Mouse (Mus musculus) left cerebral cortex, adult 9 months (tissue): ENCODE data around the gene Osbp2.

Experiments used
- DNase-seq, 2 experiments: peaks; one replicate each; pipeline ENCODE4 v3.0.0; 2022; ENCODE audit warnings: low spot score in 2 of 2

Osbp2 gene

GRCm38 (mm10) chr11:3823378-3823777 is 40.3 kb downstream of the Osbp2 start:
- peak in 1 of 2 experiments; percentile 27 for DNase-seq

GRCm38 (mm10) chr11:3817986-3818758 is 45.5 kb downstream of the Osbp2 start:
- DNase-seq = no peak

GRCm38 (mm10) chr11:3815951-3816350 is 47.8 kb downstream of the Osbp2 start:
- DNase-seq = no peak

GRCm38 (mm10) chr11:3813340-3813739 is 50.4 kb downstream of the Osbp2 start:
- DNase-seq = no peak

- DNase-seq = no peak
Measured at GRCm38 (mm10) chr11:3808162-3808561, 55.5 kb downstream of the Osbp2 start.

GRCm38 (mm10) chr11:3805362-3805761 is 58.3 kb downstream of the Osbp2 start:
- peak in 1 of 2 experiments; percentile 46 for DNase-seq

- DNase-seq = no peak
Measured at GRCm38 (mm10) chr11:3804639-3805038, 59.1 kb downstream of the Osbp2 start.

GRCm38 (mm10) chr11:3802057-3802456 is 61.6 kb downstream of the Osbp2 start:
- no peak for DNase-seq

GRCm38 (mm10) chr11:3797631-3798215 is 66.0 kb downstream of the Osbp2 start:
- DNase-seq = peak; percentile 58 to 77

- DNase-seq = no peak
Measured at GRCm38 (mm10) chr11:3790736-3791135, 73.0 kb downstream of the Osbp2 start.

- no peak for DNase-seq
Measured at GRCm38 (mm10) chr11:3789919-3790318, 73.8 kb downstream of the Osbp2 start.

- DNase-seq = peak in 1 of 2 experiments; percentile 93
Measured at GRCm38 (mm10) chr11:3786564-3786963, 77.1 kb downstream of the Osbp2 start.

GRCm38 (mm10) chr11:3775263-3775644 is 88.4 kb downstream of the Osbp2 start:
- no peak for DNase-seq

- DNase-seq = peak in 1 of 2 experiments; percentile 34
Measured at GRCm38 (mm10) chr11:3774463-3775262, 89.0 kb downstream of the Osbp2 start.

- DNase-seq = no peak
Measured at GRCm38 (mm10) chr11:3773782-3774462, 89.8 kb downstream of the Osbp2 start.

- no peak for DNase-seq
Measured at GRCm38 (mm10) chr11:3773136-3773535, 90.6 kb downstream of the Osbp2 start.

GRCm38 (mm10) chr11:3771348-3771747 is 92.4 kb downstream of the Osbp2 start:
- no peak for DNase-seq

GRCm38 (mm10) chr11:3767830-3768229 is 95.9 kb downstream of the Osbp2 start:
- DNase-seq = no peak

GRCm38 (mm10) chr11:3766964-3767363 is 96.7 kb downstream of the Osbp2 start:
- no peak for DNase-seq

- DNase-seq = no peak
Measured at GRCm38 (mm10) chr11:3764352-3764751, 99.4 kb downstream of the Osbp2 start.

GRCm38 (mm10) chr11:3761775-3762501 is 101.8 kb downstream of the Osbp2 start:
- no peak for DNase-seq
